Mouse (Mus musculus) layer of hippocampus, adult 11-12 months (tissue): ENCODE measurements around the gene Fut11.
"Not testable (repeated sequence)": the region's sequence is repeated elsewhere in the genome, so short reads cannot be mapped to it uniquely, and the experiment has no call there.

Source experiments
- DNase-seq: peaks from one replicate; pipeline ENCODE4 v3.0.0; 2022; ENCODE audit warnings: low spot score

The Fut11 gene

DNA sequence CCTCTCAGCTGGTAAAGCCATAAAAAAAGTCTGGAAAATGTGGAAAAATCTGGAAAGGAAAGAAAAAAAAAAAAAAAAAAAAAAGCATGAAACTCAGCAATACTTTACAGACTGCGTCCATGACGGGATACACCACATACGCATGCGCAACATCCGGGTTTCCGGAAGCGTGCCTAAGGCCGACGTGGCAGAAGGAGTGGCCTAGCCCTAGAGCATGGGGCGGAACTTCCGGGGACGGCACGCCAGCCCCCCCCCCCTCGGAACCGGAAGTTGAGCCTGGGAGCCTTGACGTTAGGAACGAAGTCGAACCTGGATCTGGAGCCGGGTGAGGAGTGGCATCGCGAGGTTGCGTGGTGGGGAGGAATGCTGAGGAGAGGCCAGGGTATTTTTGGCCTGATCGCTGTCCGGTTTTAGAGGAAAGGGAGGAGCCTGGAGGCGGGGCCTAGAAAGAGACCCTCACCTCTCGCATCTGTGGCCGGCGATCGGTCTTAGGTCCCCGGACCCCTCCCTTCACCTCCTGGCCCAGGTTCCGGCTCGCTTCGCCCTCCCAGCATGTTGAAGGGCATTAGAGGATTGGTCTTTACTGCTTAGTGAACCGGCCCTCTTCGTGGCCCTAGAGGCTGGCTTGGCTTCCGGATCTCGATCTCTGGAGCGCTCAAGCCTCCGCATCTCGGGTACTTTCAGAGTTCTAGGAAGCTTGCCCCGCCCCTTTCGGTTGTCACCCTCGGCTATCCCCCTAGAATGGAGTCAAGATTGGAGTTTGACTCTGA is 20.5 kb upstream of the Fut11 start, which contains the start of gene Sec24c:
Sec24c (plus strand) TSS at position 245 of the 770 bp plus-strand sequence.
- DNase-seq: peak; percentile 94

DNA sequence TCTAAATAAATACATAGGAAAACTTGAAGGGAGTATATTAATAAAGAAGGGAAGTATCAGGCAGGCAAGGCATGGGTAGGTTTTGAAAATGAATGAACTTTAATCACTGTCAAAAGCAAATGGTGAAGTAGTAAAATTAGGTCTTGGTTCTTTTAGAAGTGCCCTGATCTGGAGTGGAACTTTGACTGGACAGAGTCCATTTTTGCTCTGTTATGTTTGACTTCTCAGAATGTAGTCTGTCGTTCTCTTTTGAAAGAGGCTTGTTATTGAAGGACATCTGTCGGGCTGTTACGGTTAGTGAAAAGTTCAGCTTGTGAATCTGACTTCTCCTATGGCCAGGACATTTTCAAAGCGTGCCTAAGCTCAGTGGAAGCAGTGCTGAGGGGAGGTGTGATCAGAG is 16.9 kb upstream of the Fut11 start:
- DNase-seq: no peak

DNA sequence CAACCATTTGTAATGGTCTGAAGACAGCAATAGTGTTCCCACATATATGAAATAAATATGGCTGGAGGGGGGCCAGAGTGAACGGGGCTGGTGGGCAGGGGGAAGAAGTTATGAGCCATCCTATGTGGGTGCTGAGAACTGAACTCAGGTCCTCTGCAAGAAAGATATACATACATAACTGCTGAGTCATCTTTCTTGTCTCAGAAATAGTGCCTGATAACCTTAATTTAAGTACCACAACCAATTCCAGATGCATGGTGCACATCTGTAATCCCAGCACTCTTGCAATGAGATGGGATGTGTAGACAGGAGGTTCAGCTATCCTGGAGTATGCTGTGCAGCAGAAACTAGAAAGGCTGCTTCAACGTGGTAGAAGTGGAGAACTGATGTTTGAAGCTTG is 13.0 kb upstream of the Fut11 start:
- DNase-seq: no peak

DNA sequence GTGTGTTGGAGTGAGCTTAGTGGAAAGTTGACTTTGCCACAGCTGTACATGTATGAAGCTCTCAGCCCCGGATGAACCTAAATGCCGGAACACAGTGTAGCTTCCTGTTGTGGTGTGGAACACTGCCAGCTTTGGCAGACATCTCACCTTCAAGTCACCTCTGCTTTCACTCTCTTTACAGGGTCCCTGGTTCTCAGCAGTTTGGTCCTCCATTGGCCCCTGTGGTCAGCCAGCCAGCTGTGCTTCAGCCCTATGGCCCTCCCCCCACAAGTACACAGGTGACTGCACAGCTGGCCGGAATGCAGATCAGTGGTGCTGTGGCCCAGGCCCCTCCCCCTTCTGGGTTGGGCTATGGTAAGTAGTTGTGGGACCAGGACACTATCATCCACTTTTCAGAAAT is 12.3 kb upstream of the Fut11 start:
- no peak for DNase-seq

DNA sequence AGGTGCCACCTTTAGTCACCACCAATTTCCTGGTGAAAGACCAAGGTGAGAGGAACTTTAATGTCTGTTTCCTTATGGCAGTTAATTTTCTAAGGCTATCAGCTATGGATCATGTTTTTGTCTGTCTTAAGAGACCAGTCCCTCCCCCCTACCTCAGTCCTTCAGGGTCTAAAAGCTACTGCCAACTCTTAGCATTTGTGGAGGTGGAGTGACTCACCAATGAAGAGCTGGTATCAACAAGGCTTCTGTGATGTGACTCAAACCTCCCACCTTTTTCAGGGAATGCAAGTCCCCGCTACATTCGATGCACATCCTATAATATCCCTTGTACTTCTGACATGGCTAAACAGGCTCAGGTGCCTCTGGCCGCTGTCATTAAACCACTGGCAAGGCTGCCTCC is 8.2 kb upstream of the Fut11 start:
- no peak for DNase-seq

DNA sequence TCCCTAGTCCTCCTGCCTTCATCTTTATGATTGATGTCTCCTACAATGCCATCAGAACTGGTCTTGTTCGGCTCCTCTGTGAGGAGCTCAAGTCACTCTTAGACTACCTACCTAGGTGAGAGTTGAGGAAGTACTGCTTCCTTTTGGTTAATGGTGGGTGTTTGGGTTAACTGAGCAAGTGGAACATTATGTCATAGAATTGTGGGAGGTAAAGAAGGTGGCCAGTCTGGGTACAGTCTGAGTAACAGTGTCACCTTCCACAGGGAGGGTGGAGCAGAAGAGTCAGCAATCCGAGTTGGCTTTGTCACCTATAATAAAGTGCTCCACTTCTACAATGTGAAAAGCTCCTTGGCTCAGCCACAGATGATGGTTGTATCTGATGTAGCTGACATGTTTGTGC is 5.8 kb upstream of the Fut11 start:
- no peak for DNase-seq

DNA sequence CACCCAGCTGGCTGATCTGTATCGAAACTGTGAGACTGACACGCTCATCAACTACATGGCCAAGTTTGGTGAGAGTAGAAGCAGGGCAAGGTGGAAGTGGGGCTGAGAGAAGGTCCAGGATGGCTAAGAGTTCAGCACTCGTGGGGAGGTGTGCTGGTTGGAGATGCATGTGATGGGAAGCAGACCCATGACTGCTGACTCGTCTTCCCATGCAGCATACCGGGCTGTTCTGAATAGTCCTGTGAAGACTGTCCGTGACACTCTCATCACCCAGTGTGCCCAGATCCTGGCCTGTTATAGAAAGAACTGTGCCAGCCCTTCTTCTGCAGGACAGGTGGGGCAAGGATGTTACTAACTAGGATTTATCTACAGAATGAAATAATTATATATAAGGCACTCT is 3.0 kb upstream of the Fut11 start:
- no peak for DNase-seq

DNA sequence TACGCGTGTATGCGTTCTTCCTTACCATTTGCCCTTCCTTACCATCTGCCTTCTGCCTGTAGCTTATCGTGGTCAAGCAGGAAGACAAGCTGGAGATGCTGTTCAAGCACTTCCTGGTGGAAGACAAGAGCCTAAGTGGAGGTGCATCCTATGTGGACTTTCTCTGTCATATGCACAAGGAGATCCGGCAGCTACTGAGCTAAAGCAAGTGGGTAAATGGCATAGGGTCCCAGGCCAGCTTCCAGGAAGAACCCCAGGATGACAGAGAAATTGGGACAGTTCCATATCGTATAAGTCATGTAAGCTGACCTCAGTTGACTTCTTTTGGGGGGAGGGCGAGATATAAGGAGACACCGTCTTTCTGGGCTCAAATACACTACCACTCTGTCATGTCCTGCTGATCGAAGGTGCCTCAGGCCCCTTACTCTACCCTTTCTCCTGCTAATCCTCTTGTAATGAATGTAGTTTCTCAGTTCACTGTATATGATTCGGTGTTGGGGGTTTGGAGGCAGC is 1.1 kb upstream of the Fut11 start:
- no peak for DNase-seq

DNA sequence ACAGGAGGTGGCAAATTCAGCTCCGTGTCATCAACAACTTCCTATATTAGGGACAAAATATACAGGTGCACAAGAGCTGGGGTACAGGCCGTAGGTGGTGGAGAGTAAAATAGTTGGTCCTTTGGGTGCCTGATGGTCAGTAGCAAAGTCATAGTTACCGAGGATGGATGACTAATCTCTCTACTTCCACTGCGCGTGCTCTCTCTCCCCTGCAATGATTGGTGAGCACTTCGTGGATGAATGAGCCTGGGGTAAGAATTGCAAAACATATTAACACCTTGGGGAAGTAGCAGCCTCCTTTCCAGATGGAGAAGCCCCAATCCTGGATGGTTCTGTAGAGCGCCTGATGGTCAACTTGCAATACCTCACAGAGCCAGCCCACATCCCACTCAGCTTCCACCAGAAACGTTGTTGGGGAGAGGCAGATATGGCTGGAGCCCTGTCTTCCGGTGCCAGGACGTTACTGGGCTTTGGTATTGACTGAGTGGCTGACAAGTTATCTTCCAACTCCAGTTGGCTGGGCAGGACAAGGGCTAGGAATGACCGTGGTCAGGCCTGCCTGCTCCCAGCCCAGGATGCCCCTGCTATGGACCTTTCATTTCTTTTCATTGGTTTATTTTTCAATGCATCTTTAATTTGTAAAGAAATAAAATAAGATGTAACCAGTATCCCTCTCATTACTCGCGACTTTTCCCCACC is 434 bp upstream of the Fut11 start:
- no peak for DNase-seq

DNA sequence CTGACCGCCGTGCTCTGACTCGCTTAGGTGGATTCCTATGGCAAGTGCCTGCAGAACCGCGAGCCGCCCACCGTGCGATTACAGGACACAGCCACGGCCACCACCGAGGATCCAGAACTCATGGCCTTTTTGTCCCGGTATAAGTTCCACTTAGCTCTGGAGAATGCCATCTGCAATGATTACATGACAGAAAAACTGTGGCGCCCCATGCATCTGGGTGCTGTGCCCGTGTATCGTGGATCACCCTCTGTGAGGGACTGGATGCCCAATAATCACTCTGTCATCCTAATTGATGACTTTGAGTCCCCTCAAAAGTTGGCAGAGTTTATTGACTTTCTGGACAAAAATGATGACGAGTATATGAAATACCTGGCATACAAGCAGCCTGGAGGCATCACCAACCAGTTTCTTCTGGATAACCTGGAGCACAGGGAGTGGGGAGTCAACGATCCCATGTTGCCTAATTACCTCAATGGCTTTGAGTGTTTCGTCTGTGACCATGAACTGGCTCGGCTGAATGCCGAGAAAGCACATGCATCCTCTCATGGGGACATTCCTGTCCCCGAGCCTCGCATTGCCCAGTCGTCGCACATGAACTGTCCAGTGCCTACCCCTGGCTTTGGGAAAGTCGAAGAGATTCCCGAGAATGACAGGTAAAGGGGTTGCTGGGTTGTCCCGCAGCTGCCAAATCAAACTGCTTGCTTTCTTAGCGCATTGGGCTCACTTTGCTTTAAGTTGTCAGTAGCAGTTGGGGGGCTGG is 1.2 kb downstream of the Fut11 start:
- no peak for DNase-seq

DNA sequence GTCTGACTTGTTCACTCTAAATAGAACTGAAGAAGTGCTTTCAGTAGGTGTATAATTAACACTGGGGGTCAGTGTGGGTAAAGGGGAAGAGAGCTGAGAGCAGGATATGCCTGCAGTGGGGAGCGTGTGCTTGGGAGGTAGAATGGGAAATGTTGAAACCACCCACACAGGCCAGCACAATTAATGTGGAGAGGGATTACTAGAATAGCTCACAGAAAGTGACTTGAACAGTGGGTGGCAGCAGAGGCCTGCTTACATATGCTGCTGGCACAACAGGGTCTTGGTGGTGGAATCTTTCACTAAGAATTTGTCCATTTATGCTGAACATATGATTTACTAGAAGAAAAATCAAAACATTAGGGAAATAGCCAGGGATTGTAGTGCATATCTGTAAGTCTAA is 2.2 kb downstream of the Fut11 start:
- DNase-seq: peak; percentile 70

DNA sequence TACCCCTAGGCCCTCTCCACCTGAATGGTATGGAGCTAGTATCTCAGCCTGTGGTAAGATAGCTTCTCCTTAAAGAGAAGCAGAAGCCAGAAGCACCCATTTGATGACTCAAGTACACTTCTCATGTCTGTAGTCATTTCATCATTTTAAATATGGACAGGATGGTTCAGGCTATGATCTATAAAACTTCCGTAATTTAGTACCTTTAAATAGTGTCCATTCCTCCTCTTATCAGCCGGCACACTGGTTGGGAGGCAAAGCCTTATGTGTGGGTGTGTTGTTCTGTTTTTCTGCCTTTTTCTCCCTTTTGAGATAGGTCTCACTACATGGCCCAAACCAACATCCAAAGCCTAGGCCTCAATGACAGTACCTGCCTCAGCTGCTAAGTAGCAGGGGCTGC is 3.7 kb downstream of the Fut11 start:
- DNase-seq: no peak

DNA sequence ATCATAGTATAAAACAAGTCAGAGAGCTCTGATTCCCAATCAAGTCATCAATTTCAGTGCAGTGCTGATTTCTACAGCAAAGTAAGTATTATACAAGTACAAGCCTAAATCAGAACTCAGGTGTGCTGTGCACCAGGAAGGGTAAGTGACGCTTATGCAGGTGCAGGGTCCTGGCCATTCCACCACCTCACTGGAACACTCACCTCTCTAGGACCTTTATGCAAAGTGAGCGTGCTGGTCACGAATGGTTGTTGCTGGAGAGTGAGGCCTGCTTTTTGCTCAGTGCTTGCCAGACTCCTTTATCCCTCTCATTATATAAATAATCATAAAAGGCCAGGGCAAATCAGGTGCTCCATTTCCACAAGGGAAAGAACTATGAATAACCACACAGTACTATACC is 5.6 kb downstream of the Fut11 start:
- no peak for DNase-seq

DNA sequence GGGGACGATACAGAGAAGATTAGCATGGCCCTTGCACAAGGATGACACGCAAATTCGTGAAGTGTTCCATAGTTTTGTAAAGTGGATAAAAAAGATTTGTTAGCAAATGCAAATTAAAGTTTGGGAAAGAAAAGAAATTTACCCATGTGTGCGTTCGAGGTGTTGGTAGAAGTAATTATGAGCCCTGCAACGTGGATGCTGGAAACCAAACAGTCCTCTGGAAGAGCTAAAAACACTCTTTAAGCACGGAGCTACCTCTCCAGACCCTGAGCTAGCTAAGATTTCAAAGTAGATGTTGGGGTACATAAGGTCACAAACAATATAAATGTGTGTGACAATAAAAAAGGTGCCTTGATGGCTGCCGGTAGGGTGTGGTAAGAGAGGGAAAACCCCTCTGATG is 6.8 kb downstream of the Fut11 start:
- no peak for DNase-seq

DNA sequence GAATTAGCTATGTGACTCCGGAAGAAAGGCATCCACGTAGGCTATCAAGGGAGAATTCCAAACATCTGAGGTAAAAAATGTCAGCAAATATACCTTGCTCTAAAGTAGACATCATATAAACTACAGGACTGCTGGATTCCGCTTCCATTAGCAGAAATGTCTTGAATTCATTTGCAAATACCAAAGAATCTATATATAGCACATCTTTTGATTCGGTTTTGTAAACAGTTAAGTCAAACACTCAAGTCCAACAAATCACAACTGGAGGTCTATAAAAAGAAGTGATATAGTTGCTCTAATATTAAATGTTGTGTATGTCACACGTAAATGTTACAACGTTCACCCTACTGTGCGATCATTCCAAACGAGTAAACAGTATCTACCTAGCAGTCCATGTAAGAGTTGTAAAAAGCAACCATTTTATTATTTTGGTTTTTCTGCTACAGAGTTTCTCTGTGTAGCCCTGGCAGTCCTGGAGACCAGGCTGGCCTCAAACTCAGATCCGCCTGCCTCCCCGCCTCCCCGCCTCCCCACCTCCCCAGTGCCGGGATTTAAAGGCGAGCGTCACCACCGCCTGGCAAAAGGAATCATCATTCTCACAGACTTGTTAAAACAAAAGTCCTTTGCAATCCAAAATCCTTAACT is 7.5 kb downstream of the Fut11 start:
- DNase-seq: no peak

DNA sequence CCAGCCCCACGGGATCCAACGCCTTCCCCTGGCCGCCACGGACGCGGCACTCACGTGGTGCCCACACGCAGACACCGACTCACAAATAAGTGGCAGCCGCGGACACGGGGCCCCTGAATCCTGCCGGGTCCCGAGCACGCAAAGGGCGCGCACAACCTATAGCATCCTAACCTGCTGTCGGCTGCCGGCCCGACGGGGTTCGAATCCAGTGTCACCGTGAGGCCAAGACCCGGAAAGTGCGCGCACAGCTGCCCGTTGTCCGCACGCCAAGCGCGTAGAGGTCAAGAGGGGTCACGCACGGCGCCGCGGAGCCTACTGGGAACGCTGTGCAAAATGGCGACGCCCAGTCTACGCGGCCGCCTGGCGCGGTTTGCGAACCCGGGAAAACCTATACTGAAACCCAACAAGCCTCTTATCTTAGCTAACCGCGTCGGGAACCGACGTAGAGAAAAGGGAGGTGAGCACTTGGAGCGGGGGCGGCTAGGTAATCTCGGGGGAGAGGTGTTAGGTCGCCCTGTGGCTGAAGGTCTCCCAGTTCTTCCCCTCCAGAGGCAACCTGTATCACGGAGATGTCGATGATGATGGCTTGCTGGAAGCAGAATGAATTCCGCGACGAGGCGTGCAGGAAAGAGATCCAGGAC is 8.1 kb downstream of the Fut11 start, which contains the start of gene Chchd1:
Chchd1 (plus strand) TSS at position 266 of the 641 bp plus-strand sequence.
- peak; percentile 91 for DNase-seq

DNA sequence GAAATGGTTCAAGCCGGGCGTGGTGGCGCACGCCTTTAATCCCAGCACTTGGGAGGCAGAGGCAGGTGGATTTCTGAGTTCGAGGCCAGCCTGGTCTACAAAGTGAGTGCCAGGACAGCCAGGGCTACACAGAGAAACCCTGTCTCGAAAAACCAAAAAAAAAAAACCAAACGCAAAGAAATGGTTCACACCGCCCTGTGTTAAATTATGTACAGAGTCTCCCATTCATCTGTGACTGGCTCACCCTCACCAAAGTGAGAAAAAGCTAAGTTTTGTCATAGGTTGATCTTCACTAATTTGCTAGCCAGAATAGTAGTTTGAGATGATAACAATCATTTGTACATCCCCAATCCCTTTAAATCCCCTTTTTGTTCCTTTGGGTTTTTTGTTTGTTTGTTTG is 8.7 kb downstream of the Fut11 start:
- not testable (repeated sequence) for DNase-seq

DNA sequence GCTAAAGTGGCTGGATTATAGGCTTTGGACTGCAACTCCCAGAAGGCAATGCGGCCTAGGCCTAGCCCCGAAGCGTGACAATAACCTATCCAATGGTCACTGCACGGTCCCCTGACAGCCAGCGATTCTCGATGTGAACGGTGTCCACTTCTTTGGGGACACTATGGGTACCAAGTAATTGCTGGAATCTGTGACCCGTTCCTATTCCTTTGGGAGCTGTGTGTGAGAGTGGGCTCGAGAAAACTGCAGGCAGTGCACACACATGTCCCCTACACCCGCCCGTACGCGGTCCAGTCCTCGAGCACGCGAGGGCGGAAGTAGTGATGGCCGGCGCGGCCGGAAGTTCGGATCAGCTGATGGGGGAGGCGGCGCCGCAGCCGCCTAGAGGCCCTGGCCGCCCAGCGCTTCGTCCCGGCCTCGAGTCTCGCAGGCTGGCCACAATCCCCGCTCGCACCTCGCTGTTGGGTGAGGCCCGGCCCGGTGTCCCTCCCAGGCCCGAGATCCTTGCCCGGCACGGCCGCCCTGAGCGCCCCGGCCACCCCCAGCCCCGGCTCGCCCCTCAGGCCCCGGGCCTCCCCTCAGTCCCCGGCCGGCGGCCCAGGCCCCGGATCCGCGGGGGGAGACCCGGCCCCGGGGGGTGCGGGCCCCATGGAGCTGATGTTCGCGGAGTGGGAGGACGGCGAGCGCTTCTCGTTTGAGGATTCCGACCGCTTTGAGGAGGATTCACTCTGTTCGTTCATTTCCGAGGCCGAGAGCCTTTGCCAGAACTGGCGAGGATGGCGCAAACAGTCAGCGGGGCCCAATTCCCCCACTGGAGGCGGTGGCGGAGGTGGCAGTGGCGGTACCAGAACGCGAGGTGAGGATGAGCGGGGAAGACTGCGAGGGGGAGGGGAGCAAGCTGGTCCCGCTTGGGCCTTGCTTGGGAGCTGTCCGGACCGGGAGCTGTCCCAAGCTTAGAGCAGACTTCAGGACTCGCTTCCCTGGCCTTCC is 12.7 kb downstream of the Fut11 start, which contains the start of gene Zswim8:
Zswim8 (plus strand) TSS at position 352 of the 990 bp plus-strand sequence.
- peak; percentile 90 for DNase-seq

DNA sequence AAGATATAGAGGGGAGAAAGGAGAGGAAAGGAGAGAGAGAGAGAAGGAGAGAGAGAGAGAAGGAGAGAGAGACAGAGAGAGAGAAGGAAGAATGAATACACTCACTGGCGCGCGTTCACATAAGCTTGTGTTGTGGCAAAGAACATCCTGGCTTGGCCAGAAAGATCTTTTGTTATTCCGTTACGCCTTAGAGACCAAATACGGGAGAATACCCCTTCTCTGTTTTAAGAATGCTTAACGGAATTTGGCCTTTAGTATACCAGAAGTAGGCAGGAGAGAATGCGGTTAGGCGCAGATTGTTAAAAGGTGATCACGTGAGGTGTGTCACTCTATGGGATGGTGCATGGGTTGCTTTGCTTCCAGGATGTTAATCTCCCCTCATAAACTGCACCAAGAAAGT is 13.5 kb downstream of the Fut11 start:
- no peak for DNase-seq

DNA sequence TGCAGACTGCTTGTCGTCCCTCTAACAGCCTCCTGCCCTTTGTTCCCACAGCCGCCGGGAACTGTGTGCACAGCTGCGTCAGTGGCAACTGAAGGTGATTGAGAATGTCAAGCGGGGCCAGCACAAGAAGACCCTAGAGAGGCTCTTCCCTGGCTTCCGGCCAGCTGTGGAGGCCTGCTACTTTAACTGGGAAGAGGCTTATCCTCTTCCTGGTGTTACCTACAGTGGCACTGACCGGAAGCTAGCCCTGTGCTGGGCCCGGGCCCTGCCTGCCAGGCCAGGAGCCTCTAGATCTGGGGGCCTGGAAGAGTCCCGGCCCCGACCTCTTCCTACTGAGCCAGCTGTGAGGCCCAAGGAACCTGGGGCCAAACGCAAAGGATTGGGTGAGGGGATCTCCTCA is 19.1 kb downstream of the Fut11 start:
- no peak for DNase-seq
